Mouse (Mus musculus) limb, embryonic 13.5 days (tissue): ENCODE measurements around the gene Eno4. TPM values are rescaled to one million over a fixed set of nuclear protein-coding genes. Genes with fewer than 3 reads are reported as not detected.

ENCODE experiments used
- ATAC-seq: fragments of 200-750 bp; cut with Nextera tagmentation; 2 replicates; pipeline ENCODE4 v1.8.0; 2017; ENCODE audit warnings: low read depth, moderate number of reproducible peaks, moderate TSS enrichment; ENCODE audit not compliant: low FRiP score
- H3K27ac ChIP-seq: fragments of 300-500 bp; sonication (generic); 2 replicates; pipeline ENCODE4 v1.5.1; 2015; ENCODE audit warnings: inconsistent platforms, mild to moderate bottlenecking, moderate library complexity
- H3K27me3 ChIP-seq: fragments of 300-500 bp; sonication (generic); 2 replicates; pipeline ENCODE4 v1.6.1; 2015; ENCODE audit warnings: mild to moderate bottlenecking, inconsistent platforms
- H3K36me3 ChIP-seq: fragments of 300-500 bp; sonication (generic); 2 replicates; pipeline ENCODE4 v1.6.1; 2015; ENCODE audit warnings: inconsistent platforms, mild to moderate bottlenecking, moderate library complexity
- H3K4me1 ChIP-seq: fragments of 300-500 bp; sonication (generic); 2 replicates; pipeline ENCODE4 v1.6.1; 2015; ENCODE audit warnings: inconsistent platforms
- H3K4me2 ChIP-seq: fragments of 300-500 bp; sonication (generic); replicated peaks from 2 replicates; pipeline ENCODE4 v1.6.1; 2015; ENCODE audit warnings: inconsistent platforms, mild to moderate bottlenecking, moderate library complexity
- H3K4me3 ChIP-seq: fragments of 300-500 bp; sonication (generic); 2 replicates; pipeline ENCODE4 v1.5.1; 2015; ENCODE audit warnings: moderate library complexity, mild to moderate bottlenecking, inconsistent platforms
- H3K9ac ChIP-seq: fragments of 300-500 bp; sonication (generic); 2 replicates; pipeline ENCODE4 v1.6.1; 2015; ENCODE audit warnings: mild to moderate bottlenecking, inconsistent platforms
- H3K9me3 ChIP-seq: fragments of 300-500 bp; sonication (generic); 2 replicates; pipeline ENCODE4 v1.6.1; 2016; ENCODE audit warnings: inconsistent platforms
- WGBS: fragments of 180-500 bp; shearing (Covaris S2); methylation state at CpG from one replicate; pipeline ENCODE4 v1.1.7; 2015; 5-methylcytosine and 5-hydroxymethylcytosine counted together
- microRNA-seq: library from miRNA; unstranded; fragments of <30 nt; microRNA quantifications from one replicate; pipeline ENCODE4, GENCODE M21; 2016
- polyA plus RNA-seq: library from polyadenylated mRNA; unstranded; fragments of >200 nt; fragmentation: Nextera tagmentation; extraction: Ambion mirVana; gene quantifications from 2 replicates; pipeline ENCODE4 v1.2.1, GENCODE M21; 2015

The Eno4 gene
- polyA plus RNA-seq, 1 experiment from 2014 or later: 0.42 TPM

- H3K4me2 ChIP-seq: no peak overlapping the region
- H3K4me3 ChIP-seq: no peak overlapping the region
- no peak overlapping the region for H3K9ac ChIP-seq
- no peaks in the 10 kb centered on the region for H3K9me3 ChIP-seq
- peak; percentile 68; the same call in 1 of the 2 replicates for ATAC-seq
- H3K4me1 ChIP-seq: peaks cover 42% of the 10 kb centered on the region
- no peak overlapping the region for H3K27ac ChIP-seq
- H3K36me3 ChIP-seq: no peaks in the 10 kb centered on the region
- WGBS: 62% methylated on average over 11 of the region's 11 CpGs
- peaks cover 36% of the 10 kb centered on the region; the same call in 1 of the 2 replicates for H3K27me3 ChIP-seq
These were observed 35.4 kb downstream of the Eno4 start for GRCm38 (mm10) chr19:58978401-58979171.

- Histone ChIP-seq H3K9me3 (no peaks in the 10 kb centered on the region), H3K9ac (no peak overlapping the region), H3K4me2 (peak overlapping the region; percentile 35; the same call in 1 of the 2 replicates), H3K27me3 (peaks cover 31% of the 10 kb centered on the region), H3K4me3 (0 out of 2 replicates have a peak overlapping the region, but pooled peaks have one; percentile 12), H3K36me3 (no peaks in the 10 kb centered on the region), H3K4me1 (peaks cover 42% of the 10 kb centered on the region), H3K27ac (no peak overlapping the region)
- WGBS: 31% methylated on average over 13 of the region's 13 CpGs
- no peak for ATAC-seq
These were observed 36.3 kb downstream of the Eno4 start for GRCm38 (mm10) chr19:58979436-58980055.

- Histone ChIP-seq H3K27me3 (peaks cover 36% of the 10 kb centered on the region), H3K27ac (no peak overlapping the region), H3K4me3 (0 out of 2 replicates have a peak overlapping the region, but pooled peaks have one; percentile 12), H3K4me1 (peaks cover 38% of the 10 kb centered on the region), H3K9ac (no peak overlapping the region), H3K4me2 (peak overlapping the region; percentile 35; the same call in 1 of the 2 replicates), H3K9me3 (no peaks in the 10 kb centered on the region), H3K36me3 (no peaks in the 10 kb centered on the region)
- ATAC-seq: no peak
- WGBS: 69% methylated on average over 5 of the region's 5 CpGs
These were observed 36.8 kb downstream of the Eno4 start for GRCm38 (mm10) chr19:58980056-58980440.

- H3K4me2 ChIP-seq: no peak overlapping the region; the same call in 1 of the 2 replicates
- H3K36me3 ChIP-seq: no peaks in the 10 kb centered on the region
- H3K9ac ChIP-seq: no peak overlapping the region
- H3K9me3 ChIP-seq: no peaks in the 10 kb centered on the region
- H3K27me3 ChIP-seq: peaks cover 45% of the 10 kb centered on the region
- H3K4me1 ChIP-seq: peaks cover 29% of the 10 kb centered on the region
- no peak overlapping the region for H3K4me3 ChIP-seq
- H3K27ac ChIP-seq: no peak overlapping the region
- 24% methylated on average over 9 of the region's 9 CpGs for WGBS
- no peak for ATAC-seq
These were observed 38.3 kb downstream of the Eno4 start for GRCm38 (mm10) chr19:58981571-58981970.

GRCm38 (mm10) chr19:59002827-59003226, 59.6 kb downstream of the Eno4 start:
- Histone ChIP-seq H3K4me3 (no peak overlapping the region), H3K4me2 (no peak overlapping the region), H3K4me1 (no peaks in the 10 kb centered on the region), H3K9me3 (no peaks in the 10 kb centered on the region), H3K36me3 (no peaks in the 10 kb centered on the region), H3K27me3 (no peaks in the 10 kb centered on the region), H3K27ac (no peak overlapping the region), H3K9ac (no peak overlapping the region)
- WGBS: 88% methylated on average over 6 of the region's 6 CpGs
- ATAC-seq: no peak

GRCm38 (mm10) chr19:59006577-59007340, 63.5 kb downstream of the Eno4 start:
- Histone ChIP-seq H3K4me1 (no peaks in the 10 kb centered on the region), H3K4me2 (no peak overlapping the region), H3K9me3 (no peaks in the 10 kb centered on the region), H3K27me3 (0 out of 2 replicates have a peak, but pooled peaks cover 5% of the 10 kb centered on the region), H3K4me3 (no peak overlapping the region), H3K27ac (no peak overlapping the region), H3K36me3 (no peaks in the 10 kb centered on the region), H3K9ac (no peak overlapping the region)
- ATAC-seq: no peak
- 64% methylated on average over 15 of the region's 15 CpGs for WGBS

- Histone ChIP-seq H3K4me1 (no peaks in the 10 kb centered on the region), H3K4me3 (no peak overlapping the region), H3K27ac (no peak overlapping the region), H3K27me3 (0 out of 2 replicates have a peak, but pooled peaks cover 5% of the 10 kb centered on the region), H3K36me3 (no peaks in the 10 kb centered on the region), H3K9ac (no peak overlapping the region), H3K9me3 (no peaks in the 10 kb centered on the region), H3K4me2 (no peak overlapping the region)
- ATAC-seq: no peak
- 73% methylated on average over 5 of the region's 5 CpGs for WGBS
These were observed 67.6 kb downstream of the Eno4 start for GRCm38 (mm10) chr19:59010802-59011201.

Small RNAs within 50 kb of the gene (microRNA-seq; reads per million reads assigned to microRNA genes)
- 4.4 reads per million, percentile 18 among the genes with 10 or more reads in this experiment for gene Mir3086

Other genes with a start within 250 kb of the Eno4 start
- gene Pnliprp1, start 214.5 kb upstream of the Eno4 start, polyA plus RNA-seq: 0.69 and 10.6 TPM in 2 replicates
- gene Pnliprp2, start 183.7 kb upstream of the Eno4 start, polyA plus RNA-seq: not detected in 2 replicates
- not detected in 2 replicates for gene 1700019N19Rik, start 149.0 kb upstream of the Eno4 start, polyA plus RNA-seq
- gene Hspa12a, start 229 bp downstream of the Eno4 start, polyA plus RNA-seq: 5.0 TPM in 2 replicates
- 1.9 and 2.0 TPM in 2 replicates for gene Shtn1, start 132.7 kb downstream of the Eno4 start, polyA plus RNA-seq
- 0.14 TPM in 1 of 2 replicates, not detected in the other for gene Vax1, start 226.6 kb downstream of the Eno4 start, polyA plus RNA-seq